Mouse (Mus musculus) intestine, embryonic 16.5 days (tissue): Measurements from ENCODE around the gene Tespa1. TPM values are rescaled to one million over a fixed set of nuclear protein-coding genes. Genes with fewer than 3 reads are reported as not detected.
"Not testable (repeated sequence)": the region's sequence is repeated elsewhere in the genome, so short reads cannot be mapped to it uniquely, and the experiment has no call there.

ENCODE experiments used
- ATAC-seq: fragments of 200-750 bp; cut with Nextera tagmentation; 2 replicates; pipeline ENCODE4 v1.8.0; 2017; ENCODE audit warnings: moderate TSS enrichment, moderate library complexity
- H3K27ac ChIP-seq: fragments of 300-500 bp; sonication (generic); 2 replicates; pipeline ENCODE4 v1.5.1; 2014; ENCODE audit warnings: mild to moderate bottlenecking, low read length
- H3K27me3 ChIP-seq: fragments of 300-500 bp; sonication (generic); replicated peaks from 2 replicates; pipeline ENCODE4 v1.6.1; 2014; ENCODE audit warnings: low read length, control low read depth, mixed read lengths; ENCODE audit not compliant: control insufficient read depth, insufficient read depth
- H3K36me3 ChIP-seq: fragments of 300-500 bp; sonication (generic); 2 replicates; pipeline ENCODE4 v1.6.1; 2014; ENCODE audit warnings: low read length, control low read depth; ENCODE audit not compliant: control insufficient read depth, insufficient read depth
- H3K4me1 ChIP-seq: fragments of 300-500 bp; sonication (generic); 2 replicates; pipeline ENCODE4 v1.6.1; 2014; ENCODE audit warnings: low read length, control low read depth, mixed read lengths; ENCODE audit not compliant: control insufficient read depth, insufficient read depth
- H3K4me2 ChIP-seq: fragments of 300-500 bp; sonication (generic); 2 replicates; pipeline ENCODE4 v1.6.1; 2014; ENCODE audit warnings: low read depth, low read length, control low read depth
- H3K4me3 ChIP-seq: fragments of 300-500 bp; sonication (generic); 2 replicates; pipeline ENCODE4 v1.5.1; 2014; ENCODE audit warnings: mild to moderate bottlenecking, low read length
- H3K9ac ChIP-seq: fragments of 300-500 bp; sonication (generic); 2 replicates; pipeline ENCODE4 v1.6.1; 2014; ENCODE audit warnings: low read depth, low read length
- H3K9me3 ChIP-seq: fragments of 300-500 bp; sonication (generic); 2 replicates; pipeline ENCODE4 v1.6.1; 2016; ENCODE audit warnings: low read length, control low read depth; ENCODE audit not compliant: control insufficient read depth
- WGBS: fragments of 180-500 bp; shearing (Covaris S2); extraction: QIAGEN DNeasy Blood & Tissue Kit; methylation state at CpG from one replicate; pipeline ENCODE4 v1.1.7; 2014; 5-methylcytosine and 5-hydroxymethylcytosine counted together
- polyA plus RNA-seq: library from polyadenylated mRNA; unstranded; fragments of >200 nt; fragmentation: Nextera tagmentation; extraction: Ambion mirVana; gene quantifications from 2 replicates; pipeline ENCODE4 v1.2.1, GENCODE M21; 2015

Gene Tespa1
- polyA plus RNA-seq, 1 experiment from 2014 or later, result 0.68 TPM

- no peak overlapping the region for H3K4me2 ChIP-seq
- no peak overlapping the region for H3K9ac ChIP-seq
- H3K27ac ChIP-seq, result no peak overlapping the region
- H3K36me3 ChIP-seq, result no peaks in the 10 kb centered on the region
- H3K4me3 ChIP-seq, result no peak overlapping the region
- no peaks in the 10 kb centered on the region for H3K27me3 ChIP-seq
- no peaks in the 10 kb centered on the region for H3K9me3 ChIP-seq
- WGBS, result 84% methylated on average over 2 of the region's 2 CpGs
- no peaks in the 10 kb centered on the region for H3K4me1 ChIP-seq
- peak; percentile 62 for ATAC-seq
Observed at GRCm38 (mm10) chr10:130372491-130373173, 50.0 kb downstream of the Tespa1 start.

- Histone ChIP-seq H3K4me1 (no peaks in the 10 kb centered on the region), H3K4me3 (no peak overlapping the region), H3K9me3 (no peaks in the 10 kb centered on the region), H3K36me3 (no peaks in the 10 kb centered on the region), H3K27ac (no peak overlapping the region), H3K4me2 (no peak overlapping the region), H3K9ac (no peak overlapping the region), H3K27me3 (no peaks in the 10 kb centered on the region)
- WGBS, result 84% methylated on average over 2 of the region's 2 CpGs
- ATAC-seq, result no peak
Observed at GRCm38 (mm10) chr10:130375145-130375544, 52.5 kb downstream of the Tespa1 start.

DNA sequence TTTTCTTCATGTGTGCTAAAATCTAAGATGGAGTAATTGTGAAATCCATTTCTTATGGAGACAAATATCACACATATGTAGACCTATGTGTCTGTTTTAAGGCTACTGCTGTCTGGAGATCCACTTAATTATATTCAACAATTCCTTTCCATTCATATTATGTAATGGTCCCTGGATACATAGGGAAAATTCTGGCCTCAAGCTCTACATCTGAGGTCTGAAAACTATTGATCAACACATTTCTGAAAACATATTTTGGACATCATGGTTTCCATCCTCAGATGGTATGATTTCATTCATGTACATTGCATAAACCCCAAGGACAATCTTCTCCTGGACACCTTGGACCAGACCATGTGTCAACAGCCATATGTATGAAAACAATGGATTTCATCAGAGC, 71.6 kb downstream of the Tespa1 start, which contains the start of gene Vmn2r84:
Vmn2r84 (minus strand) TSS at position 101 of the 400 bp plus-strand sequence.
- H3K27ac ChIP-seq, result no peak within 1 kb of the TSS
- no peak within 1 kb of the TSS for H3K4me2 ChIP-seq
- H3K9ac ChIP-seq, result no peak within 1 kb of the TSS
- H3K4me1 ChIP-seq, result no peaks in the 10 kb centered on the region
- H3K36me3 ChIP-seq, result no peaks in the 10 kb centered on the region
- H3K4me3 ChIP-seq, result no peak within 1 kb of the TSS
- no peaks in the 10 kb centered on the region for H3K9me3 ChIP-seq
- no peak for ATAC-seq
- no peaks in the 10 kb centered on the region for H3K27me3 ChIP-seq

DNA sequence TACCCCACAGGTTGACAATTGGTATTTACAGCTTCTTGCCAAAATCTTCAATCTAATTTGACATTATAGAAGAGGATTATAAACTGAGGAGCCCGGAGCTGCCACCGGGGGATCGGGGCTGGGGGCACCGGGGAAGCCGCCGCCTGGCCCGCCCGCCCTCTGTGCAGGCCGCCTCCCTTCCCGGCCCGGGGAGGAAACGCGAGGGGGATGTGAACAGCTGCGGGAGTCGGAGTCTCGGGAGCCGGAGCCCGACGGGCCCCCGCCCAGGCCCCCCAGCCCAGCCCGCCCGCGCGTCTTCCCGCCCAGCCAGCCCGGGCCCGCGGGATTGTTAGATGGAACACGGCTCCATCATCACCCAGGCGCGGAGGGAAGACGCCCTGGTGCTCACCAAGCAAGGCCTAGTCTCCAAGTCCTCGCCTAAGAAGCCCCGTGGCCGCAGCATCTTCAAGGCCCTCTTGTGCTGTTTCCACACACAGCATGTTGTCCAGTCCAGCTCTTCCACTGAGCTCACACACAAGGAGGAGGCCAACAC, 89.6 kb downstream of the Tespa1 start:
- H3K4me2 ChIP-seq, H3K27ac ChIP-seq, H3K9ac ChIP-seq, H3K4me3 ChIP-seq, H3K4me1 ChIP-seq, H3K36me3 ChIP-seq, H3K9me3 ChIP-seq, H3K27me3 ChIP-seq: not testable (repeated sequence)
- ATAC-seq, result peak; percentile 48
- 55% methylated on average over 24 of the region's 35 CpGs for WGBS

Other genes starting within 250 kb of the Tespa1 start
- gene Olfr823, start 207.5 kb upstream of the Tespa1 start, polyA plus RNA-seq, result not detected in 2 replicates
- gene Olfr824, start 192.9 kb upstream of the Tespa1 start, polyA plus RNA-seq, result not detected in 2 replicates
- not detected in 2 replicates for gene Olfr825, start 156.1 kb upstream of the Tespa1 start, polyA plus RNA-seq
- not detected in 2 replicates for gene Olfr826, start 138.7 kb upstream of the Tespa1 start, polyA plus RNA-seq
- not detected in 2 replicates for gene Olfr827, start 108.5 kb upstream of the Tespa1 start, polyA plus RNA-seq
- gene Neurod4, start 42.6 kb upstream of the Tespa1 start, polyA plus RNA-seq, result 0.07 TPM in 1 of 2 replicates, not detected in the other
- 0.01 TPM in 1 of 2 replicates, not detected in the other for gene Vmn2r84, start 71.5 kb downstream of the Tespa1 start, polyA plus RNA-seq
- gene Vmn2r85, start 106.8 kb downstream of the Tespa1 start, polyA plus RNA-seq, result not detected in 2 replicates
- gene Vmn2r86, start 133.2 kb downstream of the Tespa1 start, polyA plus RNA-seq, result not detected in 2 replicates
- not detected in 2 replicates for gene Vmn2r87, start 174.5 kb downstream of the Tespa1 start, polyA plus RNA-seq